Mouse (Mus musculus) leukemia stem cell, adult 10-12 weeks (primary cell): Measurements from ENCODE around the gene Gm29427. TPM values are rescaled to one million over a fixed set of nuclear protein-coding genes. Genes with fewer than 3 reads are reported as not detected.

ENCODE experiments used
- polyA plus RNA-seq: library from polyadenylated mRNA; stranded (reverse); fragments of >175 nt; gene quantifications from 2 replicates; pipeline ENCODE4 v1.2.3, GENCODE M21; 2012; ENCODE audit warnings: low replicate concordance

Gm29427 gene
- not detected in 2 replicates for polyA plus RNA-seq

DNA sequence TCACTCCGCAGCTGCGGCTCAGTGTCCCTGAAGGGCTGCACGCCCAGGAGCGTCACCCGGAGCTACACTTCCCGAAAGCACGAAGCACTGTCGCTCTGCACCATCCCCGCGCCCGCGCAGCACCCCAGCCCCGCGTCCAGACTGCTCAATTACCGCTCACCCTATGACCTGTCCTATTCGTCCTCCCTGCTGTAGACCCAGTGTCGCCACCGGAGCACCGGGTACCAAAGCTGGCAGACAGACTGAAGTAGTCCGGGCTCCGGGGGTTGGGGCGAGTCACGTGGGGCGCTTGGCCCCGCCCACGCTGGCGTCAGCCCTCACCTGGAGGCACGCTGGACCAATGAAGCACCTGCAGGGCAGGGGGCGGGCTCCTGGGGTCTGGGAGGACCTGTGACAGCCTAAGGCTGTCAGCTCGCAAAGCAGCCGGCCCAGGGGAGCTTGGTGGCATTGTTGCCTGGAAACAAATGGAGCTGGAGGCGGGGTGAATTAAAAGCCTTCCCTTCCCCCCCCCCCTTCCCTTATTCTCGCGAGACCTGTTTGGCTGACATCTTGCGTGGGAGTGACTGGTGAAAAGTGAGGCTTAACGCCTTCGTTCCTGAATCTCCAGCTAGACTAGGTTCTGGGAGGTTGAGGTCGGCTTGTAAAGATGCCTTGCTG lies at the start of gene Gm29427:
Gene Gm29427 (minus strand): TSS at position 239 of the 657 bp plus-strand sequence.

GRCm38 (mm10) chr1:130731741-130732337 lies 16.2 kb upstream of the Gm29427 start, which contains the start of gene AA986860:
AA986860 (plus strand) TSS chr1:130731976.

GRCm38 (mm10) chr1:130729153-130729552 lies 13.6 kb upstream of the Gm29427 start, which contains the start of gene Pfkfb2:
Pfkfb2 (minus strand) TSS chr1:130729253.

DNA sequence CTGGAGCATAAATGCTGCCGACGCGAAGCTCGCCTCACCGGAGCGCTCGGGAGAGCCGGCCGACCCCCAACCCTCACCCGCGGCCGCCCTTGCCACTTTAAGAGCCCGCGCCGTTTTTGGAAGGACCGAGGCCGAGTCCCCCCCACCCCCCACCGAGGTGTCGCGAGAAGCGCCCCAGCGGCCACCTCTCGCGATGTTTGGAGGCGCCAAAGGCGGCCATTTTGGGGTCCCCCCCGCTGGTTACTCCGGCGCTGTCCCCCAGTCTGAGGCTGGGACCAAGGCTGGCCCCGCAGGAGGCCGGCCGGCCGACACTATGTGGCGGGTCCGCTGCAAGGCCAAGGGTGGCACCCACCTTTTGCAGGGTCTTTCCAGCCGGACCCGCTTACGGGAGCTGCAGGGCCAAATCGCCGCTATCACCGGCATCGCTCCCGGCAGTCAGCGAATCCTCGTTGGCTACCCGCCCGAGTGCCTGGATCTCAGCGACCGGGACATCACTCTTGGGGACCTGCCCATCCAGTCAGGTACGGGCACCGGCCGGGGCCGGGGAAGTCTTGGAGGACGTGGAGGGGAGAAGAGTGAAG lies 1.8 kb upstream of the Gm29427 start, which contains the start of gene Yod1:
Gene Yod1 (plus strand): TSS at position 37 of the 581 bp plus-strand sequence.

GRCm38 (mm10) chr1:130661454-130661853 lies 54.1 kb downstream of the Gm29427 start, which contains the start of gene C4bp:
C4bp (minus strand) TSS chr1:130661632.

GRCm38 (mm10) chr1:130629521-130629920 lies 86.1 kb downstream of the Gm29427 start, which contains the start of gene Zp3r:
Zp3r (minus strand) TSS chr1:130629621.

Other genes starting within 250 kb of the Gm29427 start
- gene Zp3r, start 86.2 kb downstream of the Gm29427 start, polyA plus RNA-seq = not detected in 2 replicates
- 0.12 TPM in 1 of 2 replicates, not detected in the other for gene C4bp, start 54.2 kb downstream of the Gm29427 start, polyA plus RNA-seq
- 1.2 and 4.8 TPM in 2 replicates for gene Yod1, start 1.5 kb upstream of the Gm29427 start, polyA plus RNA-seq
- 0.35 and 6.2 TPM in 2 replicates for gene Pfkfb2, start 13.5 kb upstream of the Gm29427 start, polyA plus RNA-seq
- 11.0 and 12.3 TPM in 2 replicates for gene AA986860, start 16.2 kb upstream of the Gm29427 start, polyA plus RNA-seq
- gene Fcamr, start 85.1 kb upstream of the Gm29427 start, polyA plus RNA-seq = not detected in 2 replicates
- gene Pigr, start 110.9 kb upstream of the Gm29427 start, polyA plus RNA-seq = not detected in 2 replicates
- gene Fcmr, start 149.9 kb upstream of the Gm29427 start, polyA plus RNA-seq = 557 and 1,286 TPM in 2 replicates
- not detected in 2 replicates for gene Il24, start 171.7 kb upstream of the Gm29427 start, polyA plus RNA-seq
- gene Il20, start 195.7 kb upstream of the Gm29427 start, polyA plus RNA-seq = not detected in 2 replicates
- gene Il19, start 224.3 kb upstream of the Gm29427 start, polyA plus RNA-seq = not detected in 2 replicates